Mouse (Mus musculus): ENCODE measurements around the gene Olfr1380. TPM values are rescaled to one million over a fixed set of nuclear protein-coding genes. Genes with fewer than 3 reads are reported as not detected.

The Olfr1380 gene
- polyA plus RNA-seq (2012; rRNA removed; ENCODE audit: low replicate concordance), result not detected in 2 replicates

DNA sequence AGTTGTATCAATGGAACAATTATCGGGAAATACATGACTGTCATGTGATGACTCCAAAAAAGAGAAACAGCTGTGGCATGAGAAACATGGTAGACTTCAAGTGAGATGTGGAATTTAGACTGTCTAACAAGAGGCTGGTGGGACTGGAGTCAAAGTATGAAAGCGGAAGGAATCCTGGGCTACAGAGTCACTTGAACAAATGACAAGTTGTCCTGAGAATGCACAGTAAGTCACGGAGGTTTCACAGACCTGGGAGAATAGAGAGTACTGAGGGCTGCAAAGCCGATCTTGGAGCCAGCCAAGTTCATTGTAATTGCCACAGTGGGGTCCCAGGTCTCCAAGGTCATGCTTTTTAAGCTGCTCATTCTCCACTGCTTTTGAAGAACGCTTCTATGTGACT is at the start of gene Olfr1380:
TSS of gene Olfr1380 (plus strand) at position 301 of the 400 bp plus-strand sequence.

DNA sequence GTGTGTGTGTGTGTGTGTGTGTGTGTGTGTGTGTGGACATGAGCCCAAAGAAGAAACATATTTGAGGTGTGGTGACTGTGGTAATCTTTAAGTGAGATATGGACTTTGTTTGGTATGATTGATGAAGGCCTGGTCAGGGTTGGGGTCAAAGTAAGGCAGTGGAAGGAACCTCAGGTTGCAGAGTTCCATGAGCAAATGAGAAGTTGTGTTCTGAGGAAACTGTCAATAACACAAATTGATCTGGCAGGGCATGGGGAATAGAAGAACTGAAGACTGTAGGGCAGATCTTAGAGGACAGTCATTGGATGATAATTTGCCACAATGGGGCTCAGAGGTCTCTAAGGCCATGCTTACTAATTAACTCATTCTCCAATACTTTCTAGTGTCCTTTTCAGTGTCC is 37.3 kb upstream of the Olfr1380 start, which contains the start of gene Olfr1383:
TSS of gene Olfr1383 (plus strand) at position 301 of the 400 bp plus-strand sequence.

GRCm38 (mm10) chr11:49527947-49528346 is 28.7 kb upstream of the Olfr1380 start, which contains the start of gene Olfr1382:
Gene Olfr1382, plus strand, starts transcription at chr11:49528247.

GRCm38 (mm10) chr11:49543149-49543548 is 13.5 kb upstream of the Olfr1380 start, which contains the start of gene Olfr1381:
Gene Olfr1381, plus strand, starts transcription at chr11:49543449.

GRCm38 (mm10) chr11:49608938-49609867 is 52.5 kb downstream of the Olfr1380 start, which contains the start of gene Flt4:
Gene Flt4, plus strand, starts transcription at chr11:49609263.

Other genes starting within 250 kb of the Olfr1380 start
- not detected in 2 replicates for gene Olfr1391, start 234.1 kb upstream of the Olfr1380 start, polyA plus RNA-seq (2012; rRNA removed; ENCODE audit: low replicate concordance)
- gene Olfr1390, start 221.7 kb upstream of the Olfr1380 start, polyA plus RNA-seq (2012; rRNA removed; ENCODE audit: low replicate concordance), result not detected in 2 replicates
- not detected in 2 replicates for gene Olfr1389, start 133.8 kb upstream of the Olfr1380 start, polyA plus RNA-seq (2012; rRNA removed; ENCODE audit: low replicate concordance)
- 0.50 and 2.1 TPM in 2 replicates for gene Olfr1388, start 120.3 kb upstream of the Olfr1380 start, polyA plus RNA-seq (2012; rRNA removed; ENCODE audit: low replicate concordance)
- gene Olfr1387, start 101.5 kb upstream of the Olfr1380 start, polyA plus RNA-seq (2012; rRNA removed; ENCODE audit: low replicate concordance), result not detected in 2 replicates
- gene Olfr1386, start 91.8 kb upstream of the Olfr1380 start, polyA plus RNA-seq (2012; rRNA removed; ENCODE audit: low replicate concordance), result not detected in 2 replicates
- gene Olfr1385, start 67.8 kb upstream of the Olfr1380 start, polyA plus RNA-seq (2012; rRNA removed; ENCODE audit: low replicate concordance), result not detected in 2 replicates
- not detected in 2 replicates for gene Olfr1384, start 50.2 kb upstream of the Olfr1380 start, polyA plus RNA-seq (2012; rRNA removed; ENCODE audit: low replicate concordance)
- not detected in 2 replicates for gene Olfr1383, start 37.2 kb upstream of the Olfr1380 start, polyA plus RNA-seq (2012; rRNA removed; ENCODE audit: low replicate concordance)
- not detected in 2 replicates for gene Olfr1382, start 28.6 kb upstream of the Olfr1380 start, polyA plus RNA-seq (2012; rRNA removed; ENCODE audit: low replicate concordance)
- gene Olfr1381, start 13.4 kb upstream of the Olfr1380 start, polyA plus RNA-seq (2012; rRNA removed; ENCODE audit: low replicate concordance), result not detected in 2 replicates
- 10.8 and 19.1 TPM in 2 replicates for gene Flt4, start 52.4 kb downstream of the Olfr1380 start, polyA plus RNA-seq (2012; rRNA removed; ENCODE audit: low replicate concordance)
- 1.1 and 2.2 TPM in 2 replicates for gene Scgb3a1, start 106.7 kb downstream of the Olfr1380 start, polyA plus RNA-seq (2012; rRNA removed; ENCODE audit: low replicate concordance)
- gene Cnot6, start 155.8 kb downstream of the Olfr1380 start, polyA plus RNA-seq (2012; rRNA removed; ENCODE audit: low replicate concordance), result 8.4 and 17.1 TPM in 2 replicates
- gene Gfpt2, start 237.3 kb downstream of the Olfr1380 start, polyA plus RNA-seq (2012; rRNA removed; ENCODE audit: low replicate concordance), result 19.5 and 35.7 TPM in 2 replicates

All from subcutaneous adipose tissue, adult 2 months (tissue).